Mouse (Mus musculus): ENCODE data around the gene Ctbp2.

GRCm38 (mm10) chr7:133124701-133125485, 739 bp upstream of the Ctbp2 start:
- TF ChIP-seq HCFC1 (IDR thresholded peaks at IDR 0.05; ENCODE audit: borderline replicate concordance, insufficient read depth, low read length) (no peak), ZNF384 (IDR thresholded peaks at IDR 0.05; ENCODE audit: low read depth, low read length) (no peak), ZC3H11A (IDR thresholded peaks at IDR 0.05; ENCODE audit: borderline replicate concordance, low read depth, low read length) (no peak), CHD2 (IDR thresholded peaks at IDR 0.05; ENCODE audit: low read depth, low read length) (no peak), MAFK (IDR thresholded peaks at IDR 0.05; ENCODE audit: insufficient read depth, low read depth, low read length) (no peak)
